Mouse (Mus musculus) bone marrow, adult 2 months (tissue): ENCODE measurements around the gene Ugt1a8. TPM values are rescaled to one million over a fixed set of nuclear protein-coding genes. Genes with fewer than 3 reads are reported as not detected.
"Not testable (repeated sequence)": the region's sequence is repeated elsewhere in the genome, so short reads cannot be mapped to it uniquely, and the experiment has no call there.

Experiments used
- H3K27ac ChIP-seq: fragments of 200-500 bp; 2 replicates; pipeline ENCODE4 v1.5.1; 2012; ENCODE audit warnings: low read depth, mild to moderate bottlenecking, control low read depth, inconsistent platforms, low read length; ENCODE audit not compliant: control insufficient read depth, poor library complexity, insufficient read depth
- H3K4me1 ChIP-seq: fragments of 200-500 bp; 2 replicates; pipeline ENCODE4 v1.6.1; 2011; ENCODE audit warnings: low read length; ENCODE audit not compliant: control insufficient read depth, insufficient read depth
- H3K4me3 ChIP-seq: fragments of 200-500 bp; replicated peaks from 2 replicates; pipeline ENCODE3; 2011; ENCODE audit warnings: mild to moderate bottlenecking, low read depth, low read length, control low read depth; ENCODE audit not compliant: control insufficient read depth
- CTCF ChIP-seq: fragments of 200-500 bp; IDR thresholded peaks from 2 replicates; pipeline ENCODE4 v1.5.1; 2011; ENCODE audit warnings: low read length, control low read depth; ENCODE audit not compliant: control insufficient read depth, insufficient read depth
- POLR2A ChIP-seq: fragments of 200-500 bp; IDR thresholded peaks from 2 replicates; pipeline ENCODE4 v1.6.1; 2011; ENCODE audit warnings: low read depth, mild to moderate bottlenecking, control low read depth, low read length, borderline replicate concordance; ENCODE audit not compliant: control insufficient read depth
- WGBS: fragments of 180-500 bp; shearing (Covaris S2); methylation state at CpG from one replicate; pipeline ENCODE4 v1.1.7; 2018; 5-methylcytosine and 5-hydroxymethylcytosine counted together
- polyA plus RNA-seq: library from polyadenylated mRNA; stranded (reverse); fragments of >200 nt; gene quantifications from 2 replicates; pipeline ENCODE4 v1.2.4, GENCODE M21; 2011; ENCODE audit warnings: low replicate concordance; ENCODE audit not compliant: missing spikeins, insufficient read depth, insufficient read length

The Ugt1a8 gene
- polyA plus RNA-seq, 1 experiment, result not detected

GRCm38 (mm10) chr1:88133908-88134456, 46.4 kb downstream of the Ugt1a8 start:
- 5% methylated on average over 3 of the region's 3 CpGs for WGBS
- no peak overlapping the region for H3K4me3 ChIP-seq
- no peak overlapping the region for H3K27ac ChIP-seq
- TF ChIP-seq POLR2A, result no peak
- TF ChIP-seq CTCF, result no peak
- peaks cover 1% of the 10 kb centered on the region for H3K4me1 ChIP-seq

DNA sequence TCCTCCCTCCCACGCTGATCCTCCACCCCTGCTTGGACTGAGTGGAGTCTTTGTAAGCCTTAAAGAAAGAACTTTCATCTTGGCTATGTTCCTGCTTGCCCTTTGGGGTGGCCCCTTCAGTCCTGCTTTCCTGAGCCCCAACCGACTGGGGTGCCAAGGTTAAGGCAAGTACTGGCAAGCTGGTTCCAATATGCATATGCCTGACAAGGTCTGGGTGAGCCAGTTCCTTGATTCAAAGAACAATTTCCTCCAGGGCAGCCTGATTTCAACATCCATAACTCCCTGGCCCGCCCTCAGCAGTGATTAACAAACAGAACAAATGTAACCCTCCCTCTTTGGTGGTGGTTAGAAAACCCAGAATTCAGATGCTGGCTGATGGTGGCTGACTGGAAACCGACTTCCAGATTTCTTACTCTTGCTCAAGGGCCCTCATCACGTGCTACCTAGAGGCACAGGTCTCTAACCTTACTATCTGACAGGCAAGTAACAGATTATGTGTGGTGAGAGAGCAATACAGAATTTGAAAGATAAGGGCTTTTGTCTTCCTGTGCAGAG, 46.9 kb downstream of the Ugt1a8 start, which contains the start of gene Ugt1a6a:
TSS of gene Ugt1a6a (plus strand) at position 353 of the 555 bp plus-strand sequence.
- not testable (repeated sequence) for H3K4me1 ChIP-seq, H3K27ac ChIP-seq, H3K4me3 ChIP-seq
- WGBS, result 6% methylated on average over 5 of the region's 5 CpGs

DNA sequence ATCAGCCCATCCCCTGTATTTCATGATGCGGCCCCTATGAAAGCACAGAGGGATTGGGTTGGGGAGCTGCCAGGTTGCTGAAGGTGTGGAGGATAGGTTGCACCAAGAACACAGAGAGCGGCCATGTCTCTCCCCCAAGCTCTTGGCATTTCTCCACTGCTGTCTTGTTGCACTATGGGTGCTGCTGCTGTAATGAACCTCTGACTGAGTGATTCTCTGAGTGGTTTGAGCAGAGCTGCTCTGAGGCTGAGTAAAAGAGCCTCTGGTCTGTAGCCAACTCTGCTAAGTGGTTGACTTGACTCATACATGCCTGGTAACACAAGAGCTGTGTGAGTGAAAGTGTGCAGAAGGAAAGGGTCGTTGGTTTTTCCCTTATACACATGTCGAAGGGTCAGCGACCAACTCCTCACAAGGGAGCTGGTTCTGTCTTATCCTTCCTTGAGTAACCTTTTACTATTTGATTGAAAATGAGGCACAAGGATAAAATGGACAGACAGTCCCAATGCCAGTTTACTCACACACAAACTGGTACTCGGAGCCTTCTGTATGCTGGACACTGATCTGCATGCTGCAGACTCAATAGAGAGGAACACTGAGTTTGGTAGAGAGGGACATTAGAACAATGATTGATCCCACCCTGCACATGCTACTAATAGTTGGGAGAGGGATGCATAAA, 47.8 kb downstream of the Ugt1a8 start:
- 71% methylated on average over 6 of the region's 6 CpGs for WGBS
- H3K4me1 ChIP-seq, H3K4me3 ChIP-seq, H3K27ac ChIP-seq: not testable (repeated sequence)

DNA sequence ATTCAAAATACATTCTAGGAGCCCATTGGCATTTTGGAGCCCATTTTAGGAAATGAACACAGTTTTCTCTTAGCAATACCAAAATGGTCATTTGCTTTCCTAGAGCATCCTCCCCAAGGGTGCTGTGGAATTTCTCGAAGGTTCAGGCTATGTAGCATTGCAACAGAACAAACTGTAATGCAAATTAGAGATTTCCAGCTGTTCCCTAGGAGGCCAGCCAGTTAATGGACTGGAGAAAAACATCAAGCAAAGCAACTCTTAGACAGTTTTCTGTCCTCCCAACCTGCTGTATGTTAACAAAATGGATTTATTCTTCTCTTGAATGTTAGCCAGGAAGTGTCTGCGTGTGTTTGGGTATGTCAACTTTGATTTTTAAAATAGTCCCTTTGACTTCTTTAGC, 49.0 kb downstream of the Ugt1a8 start:
- H3K27ac ChIP-seq, result no peak overlapping the region
- TF ChIP-seq POLR2A (no peak), CTCF (no peak)

GRCm38 (mm10) chr1:88137264-88137663, 49.7 kb downstream of the Ugt1a8 start:
- H3K4me1 ChIP-seq, result peaks cover 1% of the 10 kb centered on the region
- no peak for TF ChIP-seq POLR2A
- TF ChIP-seq CTCF, result no peak
- no peak overlapping the region for H3K4me3 ChIP-seq
- WGBS, result 76% methylated on average over 3 of the region's 3 CpGs
- H3K27ac ChIP-seq, result no peak overlapping the region

More for the DNA sequence above, 49.0 kb downstream of the Ugt1a8 start:
- 71% methylated on average over 2 of the region's 2 CpGs for WGBS
- Histone ChIP-seq H3K4me3 (no peak overlapping the region), H3K4me1 (peaks cover 1% of the 10 kb centered on the region)

- 79% methylated on average over 1 of the region's 1 CpGs for whole genome bisulfite sequencing
- Histone ChIP-seq H3K4me1 (peaks cover 1% of the 10 kb centered on the region), H3K27ac (no peak overlapping the region), H3K4me3 (no peak overlapping the region)
- TF ChIP-seq POLR2A, result no peak
- no peak for TF ChIP-seq CTCF
Measured at GRCm38 (mm10) chr1:88138145-88138544, 50.5 kb downstream of the Ugt1a8 start.

DNA sequence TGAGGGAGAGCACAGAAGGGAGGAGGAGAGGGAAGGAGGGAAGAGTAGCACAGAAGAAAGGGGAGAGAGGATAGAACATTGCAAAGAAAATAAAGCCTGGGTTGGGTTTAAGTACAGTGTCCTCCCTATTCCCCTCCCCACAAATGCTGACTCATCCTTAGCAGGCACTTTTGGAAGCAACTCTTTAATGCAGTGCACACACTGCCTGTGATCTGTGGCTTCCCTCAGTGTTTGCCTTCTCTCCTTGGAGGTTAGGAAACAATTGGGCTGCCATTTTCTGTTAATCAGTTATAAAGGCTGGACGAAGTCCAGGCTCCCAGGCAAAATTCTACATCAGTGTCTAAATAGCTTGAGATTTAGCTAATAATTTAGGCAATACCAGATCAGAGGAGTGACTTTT, 52.9 kb downstream of the Ugt1a8 start:
- H3K4me1 ChIP-seq, H3K4me3 ChIP-seq, H3K27ac ChIP-seq: not testable (repeated sequence)
- WGBS, result 29% methylated on average over 1 of the region's 1 CpGs

GRCm38 (mm10) chr1:88143966-88144675, 56.5 kb downstream of the Ugt1a8 start:
- H3K4me1 ChIP-seq, H3K4me3 ChIP-seq, H3K27ac ChIP-seq: not testable (repeated sequence)
- WGBS, result 18% methylated on average over 5 of the region's 5 CpGs
- TF ChIP-seq CTCF, result peak; percentile 65

- not testable (repeated sequence) for H3K27ac ChIP-seq, H3K4me1 ChIP-seq, H3K4me3 ChIP-seq
- WGBS, result 75% methylated on average over 2 of the region's 2 CpGs
Measured at GRCm38 (mm10) chr1:88145278-88145677, 57.7 kb downstream of the Ugt1a8 start.

GRCm38 (mm10) chr1:88150133-88150532, 62.5 kb downstream of the Ugt1a8 start:
- H3K27ac ChIP-seq, H3K4me1 ChIP-seq, H3K4me3 ChIP-seq: not testable (repeated sequence)
- WGBS, result 86% methylated on average over 2 of the region's 2 CpGs
